Mouse (Mus musculus) midbrain, postnatal 0 days (tissue): ENCODE results near the gene Scnm1. TPM values are rescaled to one million over a fixed set of nuclear protein-coding genes. Genes with fewer than 3 reads are reported as not detected.
A peak's percentile ranks its signal among the peaks of the same experiment; 100 is the strongest.
"Not testable (repeated sequence)": the region's sequence is repeated elsewhere in the genome, so short reads cannot be mapped to it uniquely, and the experiment has no call there.

Experiments
- ATAC-seq: fragments of 200-750 bp; cut with Nextera tagmentation; 2 replicates; pipeline ENCODE4 v1.8.0; 2017; ENCODE audit warnings: moderate number of reproducible peaks, mild to moderate bottlenecking, moderate TSS enrichment, moderate library complexity; ENCODE audit not compliant: low FRiP score
- DNase-seq: peaks from one replicate; pipeline ENCODE4 v3.0.0-alpha.2; 2015; ENCODE audit warnings: low spot score
- H3K27ac ChIP-seq: fragments of 300-500 bp; sonication (generic); 2 replicates; pipeline ENCODE4 v1.5.1; 2014; ENCODE audit warnings: low read depth, mild to moderate bottlenecking, low read length, mixed read lengths
- H3K27me3 ChIP-seq: fragments of 300-500 bp; sonication (generic); 2 replicates; pipeline ENCODE4 v1.6.1; 2014; ENCODE audit warnings: low read length, control low read depth, mixed read lengths; ENCODE audit not compliant: insufficient read depth
- H3K36me3 ChIP-seq: fragments of 300-500 bp; sonication (generic); 2 replicates; pipeline ENCODE4 v1.6.1; 2014; ENCODE audit warnings: low read length, control low read depth, mixed read lengths; ENCODE audit not compliant: insufficient read depth
- H3K4me1 ChIP-seq: fragments of 300-500 bp; sonication (generic); 2 replicates; pipeline ENCODE4 v1.6.1; 2014; ENCODE audit warnings: mild to moderate bottlenecking, control low read depth, antibody characterized with exemption, low read length, mixed read lengths; ENCODE audit not compliant: insufficient read depth
- H3K4me2 ChIP-seq: fragments of 300-500 bp; sonication (generic); 2 replicates; pipeline ENCODE4 v1.6.1; 2014; ENCODE audit warnings: low read depth, mild to moderate bottlenecking, low read length, mixed read lengths; ENCODE audit not compliant: poor library complexity, severe bottlenecking
- H3K4me3 ChIP-seq: fragments of 300-500 bp; sonication (generic); 2 replicates; pipeline ENCODE4 v1.5.1; 2014; ENCODE audit warnings: low read depth, mild to moderate bottlenecking, low read length, moderate library complexity
- H3K9ac ChIP-seq: fragments of 300-500 bp; sonication (generic); replicated peaks from 2 replicates; pipeline ENCODE4 v1.6.1; 2014; ENCODE audit warnings: mild to moderate bottlenecking, low read length, moderate library complexity, mixed read lengths; ENCODE audit not compliant: poor library complexity, severe bottlenecking
- H3K9me3 ChIP-seq: fragments of 300-500 bp; sonication (generic); 2 replicates; pipeline ENCODE4 v1.6.1; 2016; ENCODE audit warnings: low read length, control low read depth
- CTCF ChIP-seq: IDR thresholded peaks from 2 replicates; pipeline ENCODE4 v1.5.1; 2016; ENCODE audit warnings: antibody characterized with exemption, mild to moderate bottlenecking
- WGBS: fragments of 180-500 bp; shearing (Covaris S2); extraction: QIAGEN DNeasy Blood & Tissue Kit; methylation state at CpG from one replicate; pipeline ENCODE4 v1.1.7; 2014; 5-methylcytosine and 5-hydroxymethylcytosine counted together
- polyA plus RNA-seq: library from polyadenylated mRNA; unstranded; fragments of >200 nt; fragmentation: Nextera tagmentation; extraction: Ambion mirVana; gene quantifications from 2 replicates; pipeline ENCODE4 v1.2.1, GENCODE M21; 2015
- total RNA-seq: library from RNA; depleted of rRNA; stranded (reverse); fragments of >200 nt; gene quantifications from 2 replicates; pipeline ENCODE4 v1.2.3, GENCODE M21; 2014

The Scnm1 gene
- total and polyA plus RNA-seq, 2 experiments from 2014 or later = 47.6 to 69.6 TPM

- peak within 1 kb of the TSS; percentile 85 for H3K4me3 ChIP-seq
- ATAC-seq = peak; percentile 59; the same call in 1 of the 2 replicates
- H3K4me1 ChIP-seq = 0 out of 2 replicates have a peak, but pooled peaks cover 3% of the 10 kb centered on the region
- H3K9me3 ChIP-seq = no peaks in the 10 kb centered on the region
- no peaks in the 10 kb centered on the region for H3K27me3 ChIP-seq
- H3K36me3 ChIP-seq = peaks cover 13% of the 10 kb centered on the region
- peak within 1 kb of the TSS; percentile 84 for H3K9ac ChIP-seq
- H3K4me2 ChIP-seq = peak within 1 kb of the TSS; percentile 53
- under 1% methylated on average over 53 of the region's 54 CpGs for WGBS
- peak; percentile 95 for DNase-seq
- no peak for TF ChIP-seq CTCF
- peak within 1 kb of the TSS; percentile 85 for H3K27ac ChIP-seq
Observed at GRCm38 (mm10) chr3:95110911-95111726, 22.7 kb downstream of the Scnm1 start, which contains the start of gene Vps72. Gene Vps72, plus strand, starts transcription at chr3:95111022.

- ATAC-seq (no peak), DNase-seq (peak; percentile 12)
- no peaks in the 10 kb centered on the region for H3K27me3 ChIP-seq
- no peaks in the 10 kb centered on the region for H3K9me3 ChIP-seq
- H3K4me1 ChIP-seq = peaks cover 9% of the 10 kb centered on the region; the same call in 1 of the 2 replicates
- H3K36me3 ChIP-seq = no peaks in the 10 kb centered on the region
- H3K4me2 ChIP-seq = no peak overlapping the region
- no peak overlapping the region for H3K27ac ChIP-seq
- no peak overlapping the region for H3K4me3 ChIP-seq
- TF ChIP-seq CTCF = peak; percentile 57
- 61% methylated on average over 2 of the region's 2 CpGs for WGBS
- no peak overlapping the region for H3K9ac ChIP-seq
Observed at GRCm38 (mm10) chr3:95107898-95108297, 25.9 kb downstream of the Scnm1 start.

- ATAC-seq, H3K9ac ChIP-seq, DNase-seq, H3K36me3 ChIP-seq, H3K9me3 ChIP-seq, H3K27me3 ChIP-seq, H3K4me1 ChIP-seq: not testable (repeated sequence)
- Histone ChIP-seq H3K4me3 (peak overlapping the region; percentile 92), H3K4me2 (peak overlapping the region; percentile 55), H3K27ac (0 out of 2 replicates have a peak overlapping the region, but pooled peaks have one; percentile 32)
Observed at GRCm38 (mm10) chr3:95107308-95107707, 26.5 kb downstream of the Scnm1 start.

- peak within 1 kb of the TSS; percentile 92 for H3K4me3 ChIP-seq
- H3K27me3 ChIP-seq = no peaks in the 10 kb centered on the region
- peak within 1 kb of the TSS; percentile 89 for H3K27ac ChIP-seq
- peaks cover 7% of the 10 kb centered on the region; the same call in 1 of the 2 replicates for H3K4me1 ChIP-seq
- DNase-seq = peak; percentile 100
- peak within 1 kb of the TSS; percentile 81 for H3K4me2 ChIP-seq
- H3K9me3 ChIP-seq = no peaks in the 10 kb centered on the region
- WGBS = under 1% methylated on average over 51 of the region's 51 CpGs
- peak within 1 kb of the TSS; percentile 93 for H3K9ac ChIP-seq
- TF ChIP-seq CTCF = peak; percentile 43; the same call in 1 of the 2 replicates
- H3K36me3 ChIP-seq = no peaks in the 10 kb centered on the region
- peak; percentile 94 for ATAC-seq
Observed at GRCm38 (mm10) chr3:95106338-95107117, 27.3 kb downstream of the Scnm1 start, which contains the start of gene Pip5k1a. Gene Pip5k1a, minus strand, starts transcription at chr3:95106930.

- Histone ChIP-seq H3K27ac (peak overlapping the region; percentile 89), H3K27me3 (no peaks in the 10 kb centered on the region), H3K9me3 (no peaks in the 10 kb centered on the region), H3K4me3 (peak overlapping the region; percentile 92), H3K4me1 (peaks cover 7% of the 10 kb centered on the region; the same call in 1 of the 2 replicates), H3K9ac (peak overlapping the region; percentile 93), H3K36me3 (no peaks in the 10 kb centered on the region), H3K4me2 (peak overlapping the region; percentile 81)
- WGBS = under 1% methylated on average over 16 of the region's 16 CpGs
- no peak for DNase-seq
- no peak for TF ChIP-seq CTCF
- no peak; the same call in 1 of the 2 replicates for ATAC-seq
Observed at GRCm38 (mm10) chr3:95105586-95106337, 28.0 kb downstream of the Scnm1 start.
